Comparison of ENCODE assay signal across 8 mouse cellular contexts in genomic region chr17:13761179-13761913, GRCm38 (mm10). TPM values are rescaled to one million over a fixed set of nuclear protein-coding genes. Genes with fewer than 3 reads are reported as not detected.
DNase-seq lines count a peak whose midpoint lies in the region; ATAC-seq and TF ChIP-seq lines count a peak whose summit lies in the region.

TSS of gene Tcte2 (minus strand) at chr17:13761825.

- ATAC-seq in limb, embryonic 14.5 days (ENCODE audit: low FRiP score, low read depth): peak; percentile 14; the same call in 1 of the 2 replicates

- WGBS in limb, embryonic 14.5 days: under 1% methylated on average over 65 of the region's 74 CpGs

- H3K27me3 ChIP-seq in limb, embryonic 14.5 days (ENCODE audit: control insufficient read depth, insufficient read depth, low read length): no peaks in the 10 kb centered on the region

- peak within 1 kb of the TSS; percentile 85 for H3K4me3 ChIP-seq in limb, embryonic 14.5 days (replicated peaks; ENCODE audit: low read length)

- peak; percentile 6 to 10 for DNase-seq in B cell, adult 2 months
- DNase-seq in R1 (ENCODE audit: low read depth, low spot score): peak; percentile 60
- DNase-seq in embryo, embryonic 10.5 days (ENCODE audit: low spot score): peak; percentile 60
- peak; percentile 32 to 62 for DNase-seq in heart, adult 18-20 months
- peak; percentile 59 for DNase-seq in kidney, adult 11 months
- DNase-seq in limb, embryonic 14.5 days (ENCODE audit: low spot score): no peak
- DNase-seq in naive thymus-derived CD4-positive, alpha-beta T cell, adult 2 months (ENCODE audit: low read depth): peak; percentile 17
- peak; percentile 9 to 29 for DNase-seq in thymus, postnatal 36 days

- TF ChIP-seq POLR2A in limb, embryonic 14.5 days (IDR thresholded peaks at IDR 0.05; ENCODE audit: borderline replicate concordance, extremely low read depth, insufficient read depth, insufficient read length): no peak

- peak within 1 kb of the TSS; percentile 90 for H3K9ac ChIP-seq in limb, embryonic 14.5 days (ENCODE audit: low read depth, low read length, severe bottlenecking)

- no peaks in the 10 kb centered on the region; the same call in 1 of the 2 replicates for H3K4me1 ChIP-seq in limb, embryonic 14.5 days (ENCODE audit: control insufficient read depth, insufficient read depth, low read length)

- H3K9me3 ChIP-seq in limb, embryonic 14.5 days (ENCODE audit: control insufficient read depth, low read length): no peaks in the 10 kb centered on the region

- H3K4me2 ChIP-seq in limb, embryonic 14.5 days (replicated peaks; ENCODE audit: low read depth, low read length, severe bottlenecking): peak within 1 kb of the TSS; percentile 100

- H3K36me3 ChIP-seq in limb, embryonic 14.5 days (ENCODE audit: control insufficient read depth, insufficient read depth, low read length): no peaks in the 10 kb centered on the region

- peak within 1 kb of the TSS; percentile 61 for H3K27ac ChIP-seq in limb, embryonic 14.5 days (replicated peaks; ENCODE audit: low read depth, low read length)

RNA-seq across cellular contexts. Expression of gene Tcte2, which starts in this region (rescaled TPM):
- total RNA-seq in heart, adult 18-20 months (2021): 1 to 10 TPM; 4.7 to 6.0 TPM
- polyA plus RNA-seq in limb, embryonic 14.5 days (2012; rRNA removed): 4.4 and 4.6 TPM in 2 replicates
- 4.4 and 5.2 TPM in 2 replicates for polyA plus RNA-seq in limb, embryonic 14.5 days (2014; fragmentation: Nextera tagmentation; extraction: Ambion mirVana)
